Mouse (Mus musculus) myocyte (in vitro differentiated cells): ENCODE measurements around the gene Rab6b. TPM values are rescaled to one million over a fixed set of nuclear protein-coding genes. Genes with fewer than 3 reads are reported as not detected.

ENCODE experiments used
- H3K27me3 ChIP-seq: one replicate; pipeline ENCODE4 v1.6.1; 2011; ENCODE audit not compliant: control insufficient read depth, insufficient read depth, insufficient read length
- H3K36me3 ChIP-seq: one replicate; pipeline ENCODE4 v1.6.1; 2011; ENCODE audit not compliant: control insufficient read depth, insufficient read depth
- H3K4me2 ChIP-seq: one replicate; pipeline ENCODE4 v1.6.1; 2011; ENCODE audit warnings: low read depth, control low read depth
- H3K4me3 ChIP-seq: one replicate; pipeline ENCODE4 v1.5.1; 2011; ENCODE audit warnings: mild to moderate bottlenecking, control low read depth, moderate library complexity
- H3K79me2 ChIP-seq: one replicate; pipeline ENCODE4 v1.6.1; 2011; ENCODE audit not compliant: control insufficient read depth, insufficient read depth
- H3ac ChIP-seq: one replicate; pipeline ENCODE4 v1.6.1; 2011; ENCODE audit not compliant: control insufficient read depth, insufficient read length
- CEBPB ChIP-seq: IDR thresholded peaks from 2 replicates; pipeline ENCODE4 v1.6.1; 2011; ENCODE audit warnings: mild to moderate bottlenecking, moderate library complexity; ENCODE audit not compliant: poor library complexity, insufficient read depth, severe bottlenecking
- E2F4 ChIP-seq: IDR thresholded peaks from one replicate; pipeline ENCODE4 v1.6.1; 2011; ENCODE audit warnings: mild to moderate bottlenecking, control low read depth, moderate library complexity; ENCODE audit not compliant: insufficient read depth
- MAX ChIP-seq: IDR thresholded peaks from one replicate; pipeline ENCODE4 v1.6.1; 2011; ENCODE audit warnings: low read depth, mild to moderate bottlenecking, control low read depth
- MYOD1 ChIP-seq, 3 experiments: IDR thresholded peaks; one replicate each; pipeline ENCODE4 v1.6.1; 2011; ENCODE audit warnings: control low read depth in 2 of 3, low read depth in 2 of 3, mild to moderate bottlenecking in 2 of 3, moderate library complexity in 1 of 3; ENCODE audit not compliant: insufficient read length in 2 of 3, control insufficient read depth in 1 of 3
- MYOG ChIP-seq, 3 experiments: IDR thresholded peaks; one replicate each; pipeline ENCODE4 v1.6.1; 2011; ENCODE audit warnings: control low read depth in 2 of 3, low read depth in 2 of 3, mild to moderate bottlenecking in 2 of 3; ENCODE audit not compliant: insufficient read length in 2 of 3, control insufficient read depth in 1 of 3, insufficient read depth in 1 of 3
- POLR2A ChIP-seq: IDR thresholded peaks from one replicate; pipeline ENCODE4 v1.6.1; 2011; ENCODE audit warnings: low read depth, mild to moderate bottlenecking, control low read depth, moderate library complexity; ENCODE audit not compliant: insufficient read length
- POLR2AphosphoS2 ChIP-seq: IDR thresholded peaks from one replicate; pipeline ENCODE4 v1.6.1; 2011; ENCODE audit warnings: low read depth, control low read depth; ENCODE audit not compliant: insufficient read length
- REST ChIP-seq: IDR thresholded peaks from one replicate; pipeline ENCODE4 v1.6.1; 2011; ENCODE audit warnings: mild to moderate bottlenecking, control low read depth, moderate library complexity; ENCODE audit not compliant: insufficient read depth, insufficient read length
- SRF ChIP-seq: IDR thresholded peaks from one replicate; pipeline ENCODE4 v1.6.1; 2011; ENCODE audit warnings: low read depth; ENCODE audit not compliant: control insufficient read depth, insufficient read length
- TCF12 ChIP-seq: IDR thresholded peaks from one replicate; pipeline ENCODE4 v1.6.1; 2011; ENCODE audit warnings: mild to moderate bottlenecking, control low read depth; ENCODE audit not compliant: poor library complexity, insufficient read depth, severe bottlenecking
- TCF3 ChIP-seq: IDR thresholded peaks from one replicate; pipeline ENCODE4 v1.6.1; 2011; ENCODE audit warnings: low read depth, control low read depth; ENCODE audit not compliant: insufficient read length
- USF1 ChIP-seq: IDR thresholded peaks from one replicate; pipeline ENCODE4 v1.6.1; 2011; ENCODE audit warnings: low read depth, mild to moderate bottlenecking, control low read depth, moderate library complexity
- polyA plus RNA-seq: library from polyadenylated mRNA; unstranded; fragments of >200 nt; fragmentation: generic; extraction: Trizol; gene quantifications from one replicate; pipeline ENCODE4 v1.2.1, GENCODE M21; 2012; ENCODE audit warnings: missing spikeins

Rab6b gene
- polyA plus RNA-seq, 1 experiment: 2.4 TPM

DNA sequence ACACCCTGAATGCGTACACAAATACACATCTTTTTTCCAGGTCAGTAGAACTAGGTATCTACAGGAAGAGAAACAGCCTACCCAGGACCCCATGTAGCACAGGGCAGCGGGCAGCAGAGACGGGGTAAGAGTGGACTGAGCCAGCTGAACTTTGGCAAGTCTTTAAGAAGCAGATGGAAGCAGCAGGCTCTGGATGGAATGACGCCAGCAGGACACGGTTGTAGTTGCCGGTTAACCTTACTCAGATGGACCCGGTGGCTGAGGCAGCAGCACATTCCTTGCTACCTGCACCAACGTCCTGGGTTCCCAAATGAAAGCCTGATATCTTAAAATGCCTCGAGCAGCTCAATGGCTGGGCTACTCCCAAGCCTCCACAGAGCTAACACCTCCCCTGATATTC, 75.2 kb downstream of the Rab6b start:
- Histone ChIP-seq H3K4me3 (no peak overlapping the region), H3K4me2 (no peak overlapping the region), H3K36me3 (peaks cover 20% of the 10 kb centered on the region), H3K27me3 (no peaks in the 10 kb centered on the region), H3ac (no peak overlapping the region), H3K79me2 (no peaks in the 10 kb centered on the region)
- TF ChIP-seq POLR2AphosphoS2: peak; percentile 62
- TF ChIP-seq CEBPB: no peak

DNA sequence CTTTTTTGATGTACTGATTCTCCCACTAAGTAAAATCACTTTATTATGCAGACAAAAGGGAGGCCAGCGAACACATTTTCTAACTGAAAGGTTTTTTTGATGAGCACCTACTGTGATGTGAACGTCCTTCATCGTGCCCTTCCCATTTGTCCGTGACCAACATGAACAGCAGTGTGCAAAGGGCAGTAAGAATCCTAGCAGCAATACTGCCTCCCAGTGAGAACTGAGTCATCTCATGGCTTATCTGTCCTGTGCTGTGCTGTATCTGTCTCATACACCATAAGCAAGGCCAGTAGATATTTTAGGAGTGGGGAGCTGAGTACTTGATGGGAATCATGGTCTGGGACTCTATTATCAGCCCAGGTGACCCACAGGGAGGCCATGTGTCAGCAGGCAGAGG, 76.8 kb downstream of the Rab6b start:
- Histone ChIP-seq H3K27me3 (no peaks in the 10 kb centered on the region), H3K4me3 (no peak overlapping the region), H3K4me2 (no peak overlapping the region), H3K36me3 (peaks cover 23% of the 10 kb centered on the region), H3K79me2 (no peaks in the 10 kb centered on the region), H3ac (no peak overlapping the region)
- no peak for TF ChIP-seq MYOD1 (IDR thresholded peaks at IDR 0.05; ENCODE audit: control insufficient read depth in 1 of 3, insufficient read length in 2 of 3, low read depth in 2 of 3)
- TF ChIP-seq POLR2AphosphoS2: no peak

DNA sequence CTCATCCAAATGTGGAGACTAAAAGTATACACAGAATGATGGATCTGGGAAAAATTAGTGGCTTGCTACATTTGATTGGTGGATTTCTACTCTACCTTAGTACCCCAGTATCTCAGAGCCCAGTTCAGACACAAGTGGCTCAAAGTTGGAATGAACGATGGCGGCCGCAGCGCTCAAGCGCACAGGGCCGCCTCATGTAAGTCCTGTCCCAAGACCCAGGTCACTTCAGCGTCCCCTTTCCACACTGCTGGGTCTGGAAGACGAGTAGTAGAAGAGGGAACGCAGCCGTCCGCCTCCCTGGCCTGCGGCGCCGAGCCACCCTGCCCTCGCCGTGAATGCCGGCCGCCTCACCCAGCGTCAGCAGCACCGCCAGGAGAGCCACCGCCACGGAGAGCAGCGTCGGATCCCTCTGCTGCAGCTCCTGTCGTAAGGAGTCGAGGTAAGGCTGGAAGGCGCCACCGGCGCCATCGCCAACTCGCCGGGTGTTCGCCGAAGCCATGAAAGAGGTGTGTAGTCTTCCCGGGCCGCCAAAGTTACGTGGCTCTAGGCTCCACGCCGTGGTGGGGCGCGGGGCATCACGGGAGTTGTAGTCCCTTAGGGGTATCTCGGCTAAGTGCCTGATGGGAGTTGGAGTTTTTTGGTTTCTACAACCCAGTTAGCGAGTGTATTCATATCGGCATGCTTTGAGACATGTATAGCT, 90.1 kb downstream of the Rab6b start, which contains the start of gene Srprb:
Gene Srprb, minus strand, starts transcription at position 577 of the 700 bp plus-strand sequence.
- H3K4me3 ChIP-seq: peak within 1 kb of the TSS; percentile 32

DNA sequence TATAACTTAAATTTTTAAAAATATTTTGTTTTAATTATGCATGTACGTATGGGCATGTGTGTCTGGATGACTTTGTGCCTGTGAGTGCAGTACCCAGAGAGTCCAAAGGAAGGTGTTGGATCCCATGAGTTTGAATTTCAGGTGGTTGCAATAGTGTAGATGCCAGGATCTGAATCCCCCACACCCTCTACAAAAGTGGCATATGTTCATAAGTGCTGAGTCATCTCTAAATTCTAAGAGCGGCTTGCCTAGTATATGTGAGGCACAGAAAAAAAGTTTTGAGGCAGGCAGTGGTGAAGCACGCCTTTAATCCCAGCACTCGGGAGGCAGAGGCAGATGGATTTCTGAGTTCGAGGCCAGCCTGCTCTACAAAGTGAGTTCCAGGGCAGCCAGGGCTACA, 94.2 kb downstream of the Rab6b start:
- Histone ChIP-seq H3K27me3 (peaks cover 4% of the 10 kb centered on the region), H3ac (no peak overlapping the region), H3K4me3 (no peak overlapping the region), H3K4me2 (no peak overlapping the region), H3K79me2 (peaks cover 5% of the 10 kb centered on the region), H3K36me3 (no peaks in the 10 kb centered on the region)
- no peak for TF ChIP-seq CEBPB
- no peak for TF ChIP-seq REST
- no peak for TF ChIP-seq TCF12
- TF ChIP-seq USF1: no peak
- TF ChIP-seq POLR2A: no peak
- TF ChIP-seq E2F4: no peak
- no peak for TF ChIP-seq MYOD1 (IDR thresholded peaks at IDR 0.05; ENCODE audit: control insufficient read depth in 1 of 3, insufficient read length in 2 of 3, low read depth in 2 of 3)
- TF ChIP-seq MAX: no peak
- no peak for TF ChIP-seq TCF3
- TF ChIP-seq SRF: no peak
- TF ChIP-seq MYOG (IDR thresholded peaks at IDR 0.05; ENCODE audit: control insufficient read depth in 1 of 3, insufficient read depth in 1 of 3, insufficient read length in 2 of 3, low read depth in 2 of 3): no peak
- TF ChIP-seq POLR2AphosphoS2: no peak

More for the DNA sequence above, 90.1 kb downstream of the Rab6b start, which contains the start of gene Srprb:
- Histone ChIP-seq H3ac (peak within 1 kb of the TSS; percentile 74), H3K4me2 (peak within 1 kb of the TSS; percentile 86), H3K27me3 (no peaks in the 10 kb centered on the region), H3K79me2 (peaks cover 5% of the 10 kb centered on the region), H3K36me3 (peaks cover 16% of the 10 kb centered on the region)
- TF ChIP-seq POLR2A: peak; percentile 75
- no peak for TF ChIP-seq MYOD1 (IDR thresholded peaks at IDR 0.05; ENCODE audit: control insufficient read depth in 1 of 3, insufficient read length in 2 of 3, low read depth in 2 of 3)
- no peak for TF ChIP-seq TCF3
- no peak for TF ChIP-seq CEBPB
- TF ChIP-seq MYOG (IDR thresholded peaks at IDR 0.05; ENCODE audit: control insufficient read depth in 1 of 3, insufficient read depth in 1 of 3, insufficient read length in 2 of 3, low read depth in 2 of 3): peak in 1 of 3 experiments; percentile 22
- TF ChIP-seq E2F4: peak; percentile 35
- TF ChIP-seq SRF: no peak
- no peak for TF ChIP-seq REST
- TF ChIP-seq USF1: no peak
- TF ChIP-seq MAX: no peak
- TF ChIP-seq TCF12: no peak
- TF ChIP-seq POLR2AphosphoS2: peak; percentile 78

DNA sequence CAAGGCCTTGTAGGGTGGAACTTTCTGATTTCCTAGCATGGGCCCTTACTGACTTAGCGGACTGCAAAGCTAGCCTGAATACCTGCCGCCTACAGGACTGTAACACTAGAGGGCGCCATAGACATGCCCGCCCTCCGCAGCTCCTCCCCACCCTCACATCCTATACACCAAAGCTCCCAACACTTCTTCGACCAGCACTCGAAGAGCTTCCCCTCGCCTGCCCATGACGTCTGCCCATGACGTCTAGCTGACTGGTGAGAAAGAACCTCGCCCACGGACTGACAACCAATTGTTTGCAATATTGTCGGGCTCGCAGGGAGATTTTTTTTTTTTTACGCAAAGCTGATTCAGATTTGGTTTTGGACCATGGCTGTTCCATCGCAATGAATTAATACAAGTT, 96.3 kb downstream of the Rab6b start:
- no peak overlapping the region for H3ac ChIP-seq
- peak overlapping the region; percentile 6 for H3K4me2 ChIP-seq
- H3K27me3 ChIP-seq: peaks cover 11% of the 10 kb centered on the region
- no peaks in the 10 kb centered on the region for H3K79me2 ChIP-seq
- H3K36me3 ChIP-seq: no peaks in the 10 kb centered on the region
- no peak overlapping the region for H3K4me3 ChIP-seq
- TF ChIP-seq TCF12: no peak
- TF ChIP-seq MYOD1 (IDR thresholded peaks at IDR 0.05; ENCODE audit: control insufficient read depth in 1 of 3, insufficient read length in 2 of 3, low read depth in 2 of 3): no peak
- TF ChIP-seq MYOG (IDR thresholded peaks at IDR 0.05; ENCODE audit: control insufficient read depth in 1 of 3, insufficient read depth in 1 of 3, insufficient read length in 2 of 3, low read depth in 2 of 3): no peak
- no peak for TF ChIP-seq POLR2A
- TF ChIP-seq MAX: no peak
